Mouse (Mus musculus): Measurements from ENCODE around the gene Aox1. TPM values are rescaled to one million over a fixed set of nuclear protein-coding genes. Genes with fewer than 3 reads are reported as not detected.

Aox1 gene
- total RNA-seq, 4 experiments from 2014 or later = 3.9 to 4.9 (median 4.6) TPM

- DNase-seq (ENCODE audit: low spot score in 2 of 2) = no peak
Observed at GRCm38 (mm10) chr1:58107066-58107465, 77.3 kb downstream of the Aox1 start.

DNA sequence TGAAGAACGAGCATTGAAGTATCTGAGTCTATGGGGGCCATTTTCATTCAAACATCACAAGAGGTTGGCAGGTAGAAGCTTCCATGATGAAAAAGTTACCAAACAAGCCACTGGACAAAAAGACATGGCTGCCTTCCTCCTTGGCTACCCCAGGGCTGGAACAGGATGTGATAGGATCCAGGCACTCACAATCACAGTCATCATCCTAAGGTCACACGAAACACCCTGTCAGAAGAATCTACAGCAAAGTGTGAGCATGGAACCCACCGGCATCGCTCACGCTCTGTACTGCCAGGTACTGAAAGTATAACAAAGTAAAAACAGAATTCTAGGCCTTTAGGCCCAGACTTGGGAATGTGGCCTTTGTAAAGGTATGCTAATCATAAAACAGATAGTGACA, 80.5 kb downstream of the Aox1 start:
- DNase-seq (ENCODE audit: low spot score in 2 of 2) = no peak

- no peak for DNase-seq (ENCODE audit: low spot score in 2 of 2)
Observed at GRCm38 (mm10) chr1:58111315-58111714, 81.6 kb downstream of the Aox1 start.

DNA sequence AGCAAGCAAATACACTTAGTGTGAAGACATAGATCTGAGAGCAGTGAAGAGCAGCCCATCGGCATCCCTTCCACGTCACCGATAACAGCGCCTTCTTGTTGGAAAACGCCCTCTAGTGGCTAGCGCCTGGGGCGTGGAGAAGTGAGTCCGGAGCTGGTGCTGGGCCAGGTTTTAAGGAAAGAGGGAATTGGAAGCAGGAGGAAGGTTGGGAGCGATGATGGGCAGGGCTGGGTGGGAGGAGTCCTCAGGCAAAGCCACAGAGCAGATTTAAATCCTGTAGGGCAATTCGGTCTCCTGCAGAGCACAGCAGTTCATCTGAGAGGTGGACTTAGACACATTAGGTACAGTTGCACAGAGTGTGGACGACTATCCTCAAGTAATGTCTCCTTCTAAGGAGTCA, 83.1 kb downstream of the Aox1 start, which contains the start of gene Aox3:
Aox3 (plus strand) TSS at position 251 of the 400 bp plus-strand sequence.
- peak; percentile 42 to 45 for DNase-seq (ENCODE audit: low spot score in 2 of 2)

GRCm38 (mm10) chr1:58113441-58113840, 83.7 kb downstream of the Aox1 start:
- DNase-seq (ENCODE audit: low spot score in 2 of 2) = no peak

DNA sequence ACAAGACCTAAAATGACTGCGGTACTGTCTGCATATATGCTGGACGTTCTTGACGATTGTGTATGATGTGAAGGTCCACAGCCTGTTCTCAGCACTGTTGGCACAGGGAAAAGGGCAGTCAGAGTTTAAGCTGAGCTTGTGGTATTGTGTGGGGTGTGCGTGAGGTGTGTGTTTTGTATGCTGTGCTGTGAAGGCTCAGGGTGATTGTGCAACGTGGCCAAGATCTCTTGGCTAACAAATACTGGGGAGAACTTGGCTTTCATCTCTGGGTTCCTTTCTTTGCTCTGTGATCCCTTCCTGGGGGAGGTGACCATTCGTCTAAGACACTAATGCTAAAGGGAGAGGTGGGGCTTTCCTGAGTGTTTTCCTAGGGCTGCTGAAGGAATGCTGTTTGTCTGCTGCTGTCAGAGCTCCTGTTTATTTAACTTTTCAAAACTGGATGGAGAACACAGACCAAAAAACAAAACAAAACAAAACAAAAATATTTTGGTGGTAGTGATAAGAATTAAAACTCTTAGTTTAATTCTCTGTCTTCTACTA, 84.4 kb downstream of the Aox1 start:
- no peak for DNase-seq (ENCODE audit: low spot score in 2 of 2)

- DNase-seq (ENCODE audit: low spot score in 2 of 2) = no peak
Observed at GRCm38 (mm10) chr1:58114666-58115375, 85.1 kb downstream of the Aox1 start.

DNA sequence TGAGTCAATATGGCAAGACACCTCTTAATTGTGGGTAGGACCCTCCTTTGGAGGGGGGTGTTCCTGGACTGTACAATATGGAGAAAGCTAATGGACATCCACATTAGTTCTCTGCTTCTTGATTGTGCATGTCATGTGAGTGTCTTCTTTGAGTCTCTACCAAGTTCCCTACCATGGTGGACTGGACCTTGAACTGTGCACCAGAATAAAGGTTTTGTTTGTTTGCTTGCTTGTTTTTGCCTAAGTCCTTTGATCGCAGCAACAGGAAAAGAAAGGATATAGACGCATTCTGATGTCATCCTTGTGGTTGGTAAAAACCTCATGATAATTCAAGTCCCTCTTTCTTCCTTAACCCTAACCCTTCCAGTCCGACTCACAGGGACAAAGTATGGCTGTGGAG, 88.5 kb downstream of the Aox1 start:
- no peak for DNase-seq (ENCODE audit: low spot score in 2 of 2)

- no peak for DNase-seq (ENCODE audit: low spot score in 2 of 2)
Observed at GRCm38 (mm10) chr1:58124901-58125300, 95.2 kb downstream of the Aox1 start.

DNA sequence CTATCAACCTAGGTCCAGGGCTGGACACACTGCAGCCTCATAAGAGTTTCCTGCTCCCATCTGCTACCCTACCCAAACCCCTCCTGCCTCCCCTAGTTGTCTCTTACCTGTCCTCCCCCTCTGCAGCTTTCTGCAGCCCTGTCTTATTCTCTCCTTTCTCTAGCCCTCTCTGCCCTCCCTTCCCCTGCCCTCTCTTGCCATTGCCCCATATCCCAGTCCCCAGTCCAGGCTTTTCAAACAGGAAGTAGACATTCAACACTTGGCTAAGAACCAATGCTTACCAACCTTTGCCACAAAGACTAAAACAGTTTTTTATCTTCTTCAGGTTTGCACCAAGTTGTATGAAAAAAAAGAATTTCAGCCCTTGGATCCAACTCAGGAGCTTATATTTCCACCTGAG, 108.2 kb downstream of the Aox1 start:
- DNase-seq (ENCODE audit: low spot score in 2 of 2) = no peak

GRCm38 (mm10) chr1:58138986-58139385, 109.3 kb downstream of the Aox1 start:
- DNase-seq (ENCODE audit: low spot score in 2 of 2) = no peak

- no peak for DNase-seq (ENCODE audit: low spot score in 2 of 2)
Observed at GRCm38 (mm10) chr1:58140607-58141006, 110.9 kb downstream of the Aox1 start.

GRCm38 (mm10) chr1:58144384-58145069, 114.8 kb downstream of the Aox1 start:
- DNase-seq (ENCODE audit: low spot score in 2 of 2) = peak; percentile 9 to 25

DNA sequence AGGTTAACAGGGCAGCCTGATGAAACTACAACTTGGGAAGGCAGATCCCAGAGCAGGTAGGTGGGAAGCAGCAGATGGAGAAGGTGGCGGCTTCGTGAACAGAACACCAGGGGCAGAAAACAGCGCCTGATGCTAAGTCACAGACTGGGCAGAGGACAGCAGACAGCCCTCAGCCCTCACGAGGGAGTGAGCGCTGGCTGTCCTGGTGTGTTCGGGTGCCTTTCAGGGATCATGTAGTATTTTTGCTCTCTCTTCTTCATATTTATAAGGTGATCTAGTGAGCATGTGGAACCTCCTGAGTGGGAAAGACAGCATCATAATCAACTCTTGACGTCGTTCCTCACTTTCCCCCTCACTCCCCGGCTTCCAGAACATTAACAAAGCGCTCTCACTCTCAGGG, 116.3 kb downstream of the Aox1 start:
- DNase-seq (ENCODE audit: low spot score in 2 of 2) = no peak

GRCm38 (mm10) chr1:58147776-58148175, 118.0 kb downstream of the Aox1 start:
- no peak for DNase-seq (ENCODE audit: low spot score in 2 of 2)

DNA sequence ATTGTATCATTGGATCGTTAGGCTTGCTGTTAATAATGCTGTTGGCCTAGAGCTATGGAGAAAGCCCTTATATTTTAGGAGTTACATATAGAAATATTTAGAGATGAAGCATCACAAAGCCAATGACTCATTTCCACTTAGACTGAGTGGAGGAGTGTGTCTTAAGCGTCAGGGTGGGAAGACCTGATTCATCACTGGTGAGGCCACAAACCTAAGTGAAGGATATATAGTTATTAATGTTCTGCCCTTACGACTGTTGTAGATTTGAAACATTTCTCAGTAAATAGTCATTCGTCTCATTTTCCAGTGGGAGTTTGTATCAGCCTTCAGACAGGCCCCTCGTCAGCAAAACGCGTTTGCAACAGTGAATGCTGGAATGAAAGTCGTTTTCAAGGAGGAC, 122.5 kb downstream of the Aox1 start:
- DNase-seq (ENCODE audit: low spot score in 2 of 2) = no peak

Other genes with a start within 250 kb of the Aox1 start
- gene Sgo2a, start 34.0 kb upstream of the Aox1 start, total RNA-seq (2022) = under 1 TPM; 0.42 to 0.76 (median 0.55) TPM
- gene Kctd18, start 11.0 kb upstream of the Aox1 start, total RNA-seq (2022) = 10 to 100 TPM; 17.6 to 20.3 (median 19.8) TPM
- gene Aox3, start 83.2 kb downstream of the Aox1 start, total RNA-seq (2022) = 1 to 10 TPM; 3.3 to 4.1 (median 3.9) TPM
- 1 to 10 TPM; 3.0 to 4.0 (median 3.4) TPM for gene Aox4, start 180.5 kb downstream of the Aox1 start, total RNA-seq (2022)
- gene Aox2, start 248.4 kb downstream of the Aox1 start, total RNA-seq (2022) = under 1 TPM in 1 of 4 experiments, not detected in 3; 0.09 TPM